Mouse (Mus musculus) 3T3-L1 (cell line): ENCODE measurements at regions not wholly inside any gene's neighbourhood (a gene's known extent, or its start where the extent isn't known, plus 50 kb on each side); places are given as distances from the start of the nearest gene placed in this dataset.

Source experiments
- DNase-seq: peaks from one replicate; pipeline ENCODE4 v3.0.0-alpha.2; 2015; ENCODE audit warnings: low read depth, low spot score

DNA sequence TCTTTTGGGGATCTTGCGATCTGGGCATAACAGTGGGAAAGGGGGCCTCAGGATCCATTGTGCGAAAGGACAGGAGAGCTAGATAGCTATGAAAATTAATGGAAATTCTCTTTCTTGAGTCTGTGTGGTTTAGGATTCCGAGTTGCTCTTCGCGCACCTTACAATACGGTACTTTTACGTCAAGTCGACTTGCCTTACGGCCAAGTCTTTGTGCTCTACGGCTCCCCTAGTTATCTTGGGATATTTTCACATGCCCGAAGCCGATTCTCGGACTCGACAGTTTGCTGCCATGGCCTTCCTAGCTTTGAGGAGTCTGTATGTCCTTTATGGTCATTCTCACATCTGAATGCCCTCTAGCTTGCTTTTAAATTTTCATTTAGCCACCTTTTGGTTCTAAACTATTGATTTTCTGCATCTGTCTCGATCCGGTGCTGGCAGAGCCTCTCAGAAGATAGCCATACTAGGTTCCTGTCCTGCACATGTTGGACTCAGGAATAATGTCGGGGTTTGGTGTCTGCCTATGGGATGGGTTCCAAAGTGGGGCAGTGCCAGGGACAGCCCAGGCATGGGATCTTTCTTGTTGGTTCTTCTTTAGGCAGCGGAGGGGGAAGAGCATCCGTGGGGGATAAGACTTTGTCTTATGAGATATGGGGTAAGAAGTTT, 109.0 kb upstream of the Olfr1324 start:
- DNase-seq: peak; percentile 84

DNA sequence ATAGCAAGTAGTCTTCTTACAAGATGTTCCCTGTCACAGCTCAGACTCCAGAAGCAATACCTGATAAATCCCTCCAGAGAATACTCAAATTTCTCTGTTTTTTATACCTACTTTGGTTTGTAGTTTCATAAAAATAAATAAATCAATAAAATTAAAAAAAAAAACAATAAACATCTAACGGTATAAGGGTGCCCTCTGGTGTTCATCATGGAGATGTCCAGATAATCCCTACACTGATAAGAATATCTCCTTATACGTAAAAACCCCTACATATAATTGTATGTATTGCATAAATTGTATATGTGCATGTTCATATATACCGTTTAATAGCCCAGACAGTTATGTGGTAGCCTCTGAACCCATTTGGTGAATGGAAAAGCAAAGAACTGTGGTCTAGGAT, 75.7 kb upstream of the Olfr1324 start:
- DNase-seq: peak; percentile 14

DNA sequence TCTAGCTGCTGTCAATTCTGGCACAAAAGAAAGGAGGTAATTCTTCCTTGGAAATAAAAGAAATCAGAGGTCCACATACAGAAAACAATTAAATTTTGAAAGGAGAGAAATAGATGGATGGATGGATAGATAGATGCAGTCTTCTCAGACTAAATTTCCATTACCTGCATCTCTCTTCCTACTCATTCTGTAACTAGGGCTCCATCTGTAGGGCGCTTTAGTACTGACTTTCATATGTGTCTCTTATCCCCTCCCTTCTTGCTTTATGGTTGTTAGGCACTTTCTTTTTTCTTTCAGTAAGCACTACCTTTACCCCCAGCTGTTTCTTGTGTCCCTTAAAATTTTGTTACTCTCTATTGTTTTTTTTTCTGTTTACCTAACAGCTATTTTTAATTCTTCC, 72.9 kb upstream of the Olfr1324 start:
- DNase-seq: peak; percentile 36

GRCm38 (mm10) chrX:50490477-50490967, 62.2 kb upstream of the Olfr1324 start:
- peak; percentile 84 for DNase-seq
